Mouse (Mus musculus) left cerebral cortex, postnatal 14 days (tissue): ENCODE measurements around the gene Ptch1. TPM values are rescaled to one million over a fixed set of nuclear protein-coding genes. Genes with fewer than 3 reads are reported as not detected.
A peak's percentile ranks its signal among the peaks of the same experiment; 100 is the strongest.

ENCODE experiments used
- DNase-seq, 2 experiments: peaks; one replicate each; pipeline ENCODE4 v3.0.0; 2021 to 2022; ENCODE audit warnings: low spot score in 2 of 2, mixed read lengths in 1 of 2
- intact Hi-C: fragments of 180-260 bp; cut with DNase I; formaldehyde crosslinking; loops from one replicate; pipeline ENCODE4 v1.15.1; 2025
- total RNA-seq, 2 experiments: library from RNA; stranded (reverse); gene quantifications; 2 replicates each; pipeline ENCODE4 v1.2.3; 2021

Gene Ptch1
- total RNA-seq, 2 experiments from 2014 or later = 44.6 to 45.2 TPM

- no peak for DNase-seq
Measured at GRCm38 (mm10) chr13:63544967-63545253, 28.5 kb downstream of the Ptch1 start.

GRCm38 (mm10) chr13:63544119-63544966 lies 29.1 kb downstream of the Ptch1 start:
- DNase-seq = no peak
- intact Hi-C loops = no loop called here

More at GRCm38 (mm10) chr13:63544967-63545253, 28.5 kb downstream of the Ptch1 start:
- intact Hi-C loops = no loop called here

GRCm38 (mm10) chr13:63543459-63543858 lies 29.9 kb downstream of the Ptch1 start:
- DNase-seq = no peak
- intact Hi-C loops = no loop called here

- intact Hi-C loops = no loop called here
- peak in 1 of 2 experiments; percentile 12 for DNase-seq
Measured at GRCm38 (mm10) chr13:63542796-63543384, 30.5 kb downstream of the Ptch1 start.

- intact Hi-C loops = no loop called here
- no peak for DNase-seq
Measured at GRCm38 (mm10) chr13:63541510-63541909, 31.9 kb downstream of the Ptch1 start.

- no peak for DNase-seq
- intact Hi-C loops = no loop called here
Measured at GRCm38 (mm10) chr13:63540584-63540983, 32.8 kb downstream of the Ptch1 start.

- intact Hi-C loops = no loop called here
- no peak for DNase-seq
Measured at GRCm38 (mm10) chr13:63534981-63535380, 38.4 kb downstream of the Ptch1 start.

- no peak for DNase-seq
- intact Hi-C loops = no loop called here
Measured at GRCm38 (mm10) chr13:63530857-63531256, 42.5 kb downstream of the Ptch1 start.

GRCm38 (mm10) chr13:63530371-63530764 lies 43.0 kb downstream of the Ptch1 start:
- intact Hi-C loops = no loop called here
- no peak for DNase-seq

GRCm38 (mm10) chr13:63529602-63530370 lies 43.6 kb downstream of the Ptch1 start:
- no peak for DNase-seq
- intact Hi-C loops = loop anchor here (5.0 kb wide), 1 partner anchor 33 kb away; no protein-coding TSS in a partner anchor

- intact Hi-C loops = loop anchor here (5.0 kb wide), 1 partner anchor 33 kb away; no protein-coding TSS in a partner anchor
- DNase-seq = no peak
Measured at GRCm38 (mm10) chr13:63528852-63529251, 44.5 kb downstream of the Ptch1 start.

- intact Hi-C loops = loop anchor here (5.0 kb wide), 1 partner anchor 34 kb away; no protein-coding TSS in a partner anchor
Measured at GRCm38 (mm10) chr13:63528164-63528675, 45.2 kb downstream of the Ptch1 start.

GRCm38 (mm10) chr13:63525571-63526197 lies 47.7 kb downstream of the Ptch1 start:
- intact Hi-C loops = loop anchor here (5.0 kb wide), 1 partner anchor 37 kb away; no protein-coding TSS in a partner anchor
- DNase-seq = no peak

More at GRCm38 (mm10) chr13:63528164-63528675, 45.2 kb downstream of the Ptch1 start:
- no peak for DNase-seq

- intact Hi-C loops = loop anchor here (5.0 kb wide), 1 partner anchor 37 kb away; no protein-coding TSS in a partner anchor
- no peak for DNase-seq
Measured at GRCm38 (mm10) chr13:63524608-63525570, 48.5 kb downstream of the Ptch1 start.

- intact Hi-C loops = no loop called here
- DNase-seq = no peak
Measured at GRCm38 (mm10) chr13:63524061-63524460, 49.3 kb downstream of the Ptch1 start.

GRCm38 (mm10) chr13:63522832-63523231 lies 50.6 kb downstream of the Ptch1 start:
- intact Hi-C loops = no loop called here

GRCm38 (mm10) chr13:63520110-63520509 lies 53.3 kb downstream of the Ptch1 start:
- intact Hi-C loops = no loop called here

More at GRCm38 (mm10) chr13:63522832-63523231, 50.6 kb downstream of the Ptch1 start:
- DNase-seq = no peak

GRCm38 (mm10) chr13:63516535-63516934 lies 56.9 kb downstream of the Ptch1 start:
- intact Hi-C loops = no loop called here
- DNase-seq = no peak

More at GRCm38 (mm10) chr13:63520110-63520509, 53.3 kb downstream of the Ptch1 start:
- no peak for DNase-seq
